Mouse (Mus musculus) left cerebral cortex, postnatal 36 days (tissue): ENCODE measurements around the gene Eif2d. TPM values are rescaled to one million over a fixed set of nuclear protein-coding genes. Genes with fewer than 3 reads are reported as not detected.
A peak's percentile ranks its signal among the peaks of the same experiment; 100 is the strongest.

ENCODE experiments used
- DNase-seq, 2 experiments: peaks; one replicate each; pipeline ENCODE4 v3.0.0; 2021 to 2022; ENCODE audit warnings: low spot score in 2 of 2, mixed read lengths in 1 of 2
- intact Hi-C: fragments of 180-260 bp; cut with DNase I; formaldehyde crosslinking; loops from one replicate; pipeline ENCODE4 v1.15.1; 2025
- total RNA-seq, 2 experiments: library from RNA; stranded (reverse); gene quantifications; 2 replicates each; pipeline ENCODE4 v1.2.3; 2021

Gene Eif2d
- total RNA-seq, 2 experiments from 2014 or later = 31.6 to 38.6 TPM

- intact Hi-C loops = loop anchor here (2.0 to 5.0 kb wide), 2 partner anchors 66 to 82 kb away; no protein-coding TSS in a partner anchor
- no peak for DNase-seq
Measured at GRCm38 (mm10) chr1:131180386-131180785, 27.4 kb downstream of the Eif2d start.

DNA sequence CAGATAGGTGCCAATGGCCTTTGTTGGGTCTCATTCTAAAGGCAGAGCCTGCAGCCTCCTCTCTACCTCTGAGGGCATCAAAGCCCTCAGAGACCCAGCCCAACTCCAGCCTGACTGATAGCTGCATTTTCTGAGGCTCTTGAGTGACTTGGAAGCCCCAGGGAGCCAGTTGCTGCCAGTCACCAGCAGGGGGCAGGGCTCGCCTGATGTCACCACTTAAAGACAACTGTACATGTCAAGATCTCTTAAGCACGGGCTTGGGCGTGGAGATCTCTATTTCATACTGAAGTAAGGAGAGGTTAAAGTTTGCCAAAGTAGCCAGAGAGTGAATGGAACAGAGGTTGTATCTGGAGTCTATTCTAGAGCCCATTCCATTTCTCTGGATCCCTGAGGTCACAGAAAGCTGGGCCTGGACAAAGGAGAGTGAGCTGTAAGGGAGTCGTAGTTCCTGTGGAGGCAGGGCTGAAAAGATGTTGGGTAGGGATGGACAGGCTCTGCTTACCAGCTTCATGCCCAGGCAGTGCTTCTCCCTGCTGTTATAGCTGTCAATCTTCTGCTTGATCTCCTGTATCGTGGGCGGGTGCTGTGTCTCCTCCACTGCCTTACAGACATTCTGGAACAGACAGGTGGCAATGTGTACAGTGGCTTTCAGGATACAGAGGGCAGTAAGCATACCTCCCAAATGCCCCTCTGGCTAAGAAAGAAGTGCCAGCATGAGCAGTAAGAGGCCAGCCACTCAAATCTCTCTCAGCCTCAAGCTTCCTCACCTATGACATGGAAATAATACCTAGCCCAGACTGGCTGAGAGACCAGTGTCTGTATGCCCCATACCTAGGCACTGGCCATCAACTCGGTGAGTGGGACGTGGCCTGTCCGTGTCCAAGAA is 28.9 kb downstream of the Eif2d start:
- intact Hi-C loops = loop anchor here (2.0 to 5.0 kb wide), 2 partner anchors 65 to 80 kb away; no protein-coding TSS in a partner anchor
- DNase-seq = peak; percentile 66 to 78

- intact Hi-C loops = loop anchor here (5.0 kb wide), 1 partner anchor 79 kb away; no protein-coding TSS in a partner anchor
- DNase-seq = no peak
Measured at GRCm38 (mm10) chr1:131183201-131183600, 30.2 kb downstream of the Eif2d start.

GRCm38 (mm10) chr1:131184253-131184955 is 31.4 kb downstream of the Eif2d start:
- intact Hi-C loops = loop anchor here (5.0 kb wide), 1 partner anchor 78 kb away; no protein-coding TSS in a partner anchor

GRCm38 (mm10) chr1:131184956-131185660 is 32.1 kb downstream of the Eif2d start:
- no peak for DNase-seq
- intact Hi-C loops = loop anchor here (5.0 kb wide), 1 partner anchor 77 kb away; no protein-coding TSS in a partner anchor

More at GRCm38 (mm10) chr1:131184253-131184955, 31.4 kb downstream of the Eif2d start:
- no peak for DNase-seq

GRCm38 (mm10) chr1:131185821-131186506 is 33.0 kb downstream of the Eif2d start:
- intact Hi-C loops = loop anchor here (2.0 kb wide), 1 partner anchor 59 kb away; the partner anchor contains the start of gene Rassf5
- peak; percentile 43 to 55 for DNase-seq

- intact Hi-C loops = loop anchor here (2.0 kb wide), 1 partner anchor 58 kb away; the partner anchor contains the start of gene Rassf5
- no peak for DNase-seq
Measured at GRCm38 (mm10) chr1:131186995-131187394, 34.0 kb downstream of the Eif2d start.

GRCm38 (mm10) chr1:131187856-131188255 is 34.9 kb downstream of the Eif2d start:
- no peak for DNase-seq
- intact Hi-C loops = loop anchor here (2.0 kb wide), 1 partner anchor 57 kb away; the partner anchor contains the start of gene Rassf5

DNA sequence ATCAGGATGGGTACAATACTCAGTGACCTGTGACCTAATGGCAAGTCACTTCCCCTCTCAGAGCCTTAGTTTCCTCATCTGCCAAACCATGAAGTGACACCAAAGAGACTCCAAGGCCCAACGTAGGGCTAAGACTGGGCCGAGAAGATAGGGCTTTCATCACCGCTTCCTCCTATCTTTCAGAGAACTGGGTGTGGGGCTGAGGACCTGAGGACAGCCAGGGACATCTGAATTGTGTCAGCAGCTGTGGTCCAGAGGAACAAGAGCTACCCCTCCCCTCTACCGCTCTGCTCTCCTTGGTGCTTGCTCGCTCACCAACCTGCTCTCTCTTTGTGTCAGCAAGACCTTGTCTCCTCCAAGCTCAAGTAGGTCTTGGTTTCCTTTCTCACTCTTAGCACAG is 35.7 kb downstream of the Eif2d start:
- DNase-seq = no peak
- intact Hi-C loops = no loop called here

DNA sequence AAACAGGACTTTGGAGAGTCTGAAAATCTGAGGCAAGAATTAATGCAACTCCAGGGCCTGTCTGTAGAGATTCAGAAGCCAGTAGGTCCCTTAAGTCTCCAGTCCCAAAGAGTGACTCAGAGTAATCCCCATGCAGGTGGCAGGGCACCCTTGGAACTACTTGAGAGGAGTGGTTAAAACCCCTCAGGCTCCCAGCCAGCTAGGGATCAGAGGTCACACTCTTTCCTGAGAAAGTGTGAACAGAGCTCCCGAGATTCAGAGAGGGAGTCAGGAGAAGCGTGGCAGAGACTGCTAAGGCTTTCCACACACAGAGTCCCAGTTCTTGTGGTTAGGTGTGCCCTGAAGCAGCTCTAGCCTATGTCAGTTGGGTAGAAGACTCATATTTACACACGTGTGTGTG is 40.8 kb downstream of the Eif2d start:
- no peak for DNase-seq
- intact Hi-C loops = no loop called here

DNA sequence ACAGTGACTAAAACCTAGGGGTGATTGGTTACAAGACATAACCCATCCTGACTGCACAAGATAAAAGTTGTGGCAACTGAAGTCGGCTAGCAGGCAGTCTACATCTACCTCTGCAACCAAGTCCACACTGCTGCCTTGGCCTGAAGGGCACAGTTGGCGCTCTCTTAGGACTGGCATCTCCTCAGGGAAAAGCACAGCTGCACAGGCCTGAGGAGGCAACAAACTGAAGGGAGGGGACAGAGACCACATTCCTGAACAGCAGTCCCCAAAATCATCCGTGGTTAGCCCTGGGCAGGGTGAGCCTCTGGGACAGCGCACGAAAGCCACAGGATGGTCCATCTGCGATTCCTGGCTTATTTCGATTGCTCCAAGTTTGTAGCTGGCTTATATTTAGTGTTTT is 42.7 kb downstream of the Eif2d start:
- intact Hi-C loops = no loop called here
- DNase-seq = no peak

GRCm38 (mm10) chr1:131196107-131196506 is 43.1 kb downstream of the Eif2d start:
- DNase-seq = no peak
- intact Hi-C loops = no loop called here

- no peak for DNase-seq
- intact Hi-C loops = no loop called here
Measured at GRCm38 (mm10) chr1:131198417-131198960, 45.5 kb downstream of the Eif2d start.

DNA sequence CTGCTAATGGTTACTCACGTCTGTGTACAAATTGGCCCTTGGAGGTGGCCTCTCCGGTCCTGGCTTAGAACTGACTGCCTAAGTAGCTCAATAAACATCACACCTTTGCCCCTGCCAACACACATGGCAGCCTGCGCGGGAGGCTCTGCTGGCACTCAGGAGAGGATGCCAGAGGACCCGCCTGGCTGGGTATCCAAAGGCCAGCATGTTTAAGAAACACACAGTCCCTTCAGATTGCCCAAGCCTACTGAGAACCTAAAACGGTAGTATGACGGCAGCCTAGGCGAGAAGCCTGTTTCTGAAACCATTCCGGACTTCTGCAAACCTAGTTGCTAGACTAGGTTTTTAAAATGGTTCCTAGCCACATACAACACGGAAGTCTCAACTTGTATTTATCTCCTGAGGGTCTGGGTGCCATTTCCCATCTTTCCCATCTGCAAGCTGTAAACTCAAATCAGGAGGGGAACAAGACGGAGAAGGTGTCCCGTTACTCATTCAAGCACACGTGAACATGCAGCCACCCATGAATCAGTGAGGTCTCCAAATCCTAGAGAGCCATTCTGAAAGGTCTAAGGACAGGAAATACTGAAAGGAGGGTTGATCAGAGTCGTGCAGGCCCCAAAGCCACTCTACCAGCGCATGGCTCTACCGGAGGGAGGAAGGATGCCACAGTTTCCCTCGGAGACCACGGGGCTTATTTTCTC is 46.3 kb downstream of the Eif2d start:
- intact Hi-C loops = no loop called here
- DNase-seq = no peak

DNA sequence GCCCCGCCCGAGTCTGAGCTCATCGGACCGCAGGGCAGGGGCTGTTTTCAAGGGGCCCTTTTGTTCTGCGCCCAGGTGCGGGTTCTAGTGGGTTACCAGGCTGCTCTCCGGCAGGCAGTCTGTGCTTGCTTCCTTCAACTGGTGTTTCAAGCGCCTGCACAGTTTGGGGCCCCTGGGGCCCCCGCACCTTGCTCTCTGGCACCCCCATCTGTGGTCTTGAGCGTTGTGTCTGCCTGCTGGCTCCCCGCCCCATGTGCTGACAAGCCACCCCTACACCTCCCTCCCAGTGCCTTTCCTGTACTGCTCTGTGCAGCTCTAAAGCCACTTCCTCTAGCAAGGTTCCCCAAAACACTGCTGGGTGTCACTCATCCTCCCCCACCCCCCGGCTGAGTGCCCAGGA is 47.0 kb downstream of the Eif2d start:
- intact Hi-C loops = no loop called here
- no peak for DNase-seq

DNA sequence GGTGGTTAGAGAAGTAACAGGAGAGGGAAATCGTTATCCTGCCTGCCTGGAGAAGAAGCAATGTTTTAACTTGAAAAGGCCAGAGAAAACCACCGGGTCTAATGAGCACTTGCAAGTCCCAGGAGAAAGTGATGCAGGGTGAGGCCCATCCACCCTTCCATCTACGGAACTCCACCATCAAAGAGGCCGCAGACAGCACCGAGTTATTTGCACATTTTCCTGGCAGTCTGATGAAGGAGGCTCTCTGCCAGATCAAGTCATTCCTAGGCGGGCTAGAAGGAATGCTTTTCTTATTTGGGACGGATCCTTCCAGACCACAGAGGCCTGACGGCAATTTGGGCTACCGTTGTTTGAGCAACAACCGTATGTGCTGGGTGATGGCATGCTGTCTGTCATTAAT is 47.6 kb downstream of the Eif2d start:
- intact Hi-C loops = no loop called here
- no peak for DNase-seq

DNA sequence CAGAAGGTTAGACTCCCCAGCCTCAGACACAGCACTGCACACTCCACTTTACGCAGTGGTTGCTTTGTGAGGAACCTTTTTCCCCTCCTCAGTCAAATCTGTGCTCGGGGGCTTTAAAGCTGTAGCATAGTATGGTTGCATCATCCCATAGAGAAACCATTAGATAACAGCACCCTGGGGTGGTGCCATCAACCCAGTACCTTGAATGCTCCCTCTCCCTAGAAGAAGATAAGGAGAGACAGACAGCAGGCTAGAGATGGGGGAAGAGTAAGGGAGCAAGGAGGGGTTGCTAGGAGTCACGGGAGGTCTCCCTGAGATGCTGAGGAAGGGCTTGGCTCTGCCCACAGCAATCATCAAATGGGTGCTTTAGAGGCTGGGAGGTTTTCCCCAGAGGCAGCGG is 48.4 kb downstream of the Eif2d start:
- DNase-seq = no peak
- intact Hi-C loops = no loop called here

- DNase-seq = no peak
- intact Hi-C loops = no loop called here
Measured at GRCm38 (mm10) chr1:131204461-131204860, 51.5 kb downstream of the Eif2d start.
